Mouse (Mus musculus) monocyte, adult 5-6 weeks (primary cell): ENCODE measurements around the gene Cfap43. TPM values are rescaled to one million over a fixed set of nuclear protein-coding genes. Genes with fewer than 3 reads are reported as not detected.
A peak's percentile ranks its signal among the peaks of the same experiment; 100 is the strongest.

ENCODE experiments used
- ATAC-seq: fragments of 153-309, 156-312 bp; replicated peaks from 2 replicates; pipeline ENCODE4 v1.8.0; 2017; ENCODE audit warnings: mild to moderate bottlenecking; ENCODE audit not compliant: low TSS enrichment, insufficient number of reproducible peaks, severe bottlenecking, poor library complexity, low FRiP score
- total RNA-seq: library from RNA; stranded (forward); fragments of 200-1000, 200-491, 200-594 nt; gene quantifications from 3 replicates; pipeline ENCODE4 v1.2.3, GENCODE M21; 2017

Cfap43 gene
- 0.19 to 1.3 TPM (median 0.19 TPM) in 3 replicates for total RNA-seq

GRCm38 (mm10) chr19:47919126-47919965 is at the start of gene Cfap43, which contains the start of gene Itprip:
Gene Cfap43, minus strand, starts transcription at chr19:47919287.
Gene Itprip, minus strand, starts transcription at chr19:47919299.
- peak; percentile 80 for ATAC-seq

GRCm38 (mm10) chr19:47958181-47958580 is 39.1 kb upstream of the Cfap43 start:
- ATAC-seq: no peak

DNA sequence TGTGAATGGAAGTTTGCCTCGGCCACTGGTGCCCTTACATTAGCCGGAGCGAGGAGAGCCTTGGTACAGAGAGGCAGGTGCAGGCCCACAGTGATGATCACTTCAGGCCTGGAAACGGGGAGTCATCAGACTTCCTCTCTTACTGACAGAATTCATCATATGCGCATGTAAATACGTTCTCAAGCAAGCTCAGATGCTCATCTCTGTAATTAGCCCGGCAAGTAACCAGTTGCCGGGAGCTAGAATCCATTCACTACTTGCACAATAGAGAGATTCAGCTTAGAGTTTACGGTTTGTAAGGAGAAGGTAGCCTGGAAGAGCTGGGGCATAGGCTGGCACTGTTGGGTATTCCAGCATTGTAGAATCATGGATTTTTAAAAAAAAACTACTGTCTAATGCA is 34.1 kb upstream of the Cfap43 start:
- no peak for ATAC-seq

DNA sequence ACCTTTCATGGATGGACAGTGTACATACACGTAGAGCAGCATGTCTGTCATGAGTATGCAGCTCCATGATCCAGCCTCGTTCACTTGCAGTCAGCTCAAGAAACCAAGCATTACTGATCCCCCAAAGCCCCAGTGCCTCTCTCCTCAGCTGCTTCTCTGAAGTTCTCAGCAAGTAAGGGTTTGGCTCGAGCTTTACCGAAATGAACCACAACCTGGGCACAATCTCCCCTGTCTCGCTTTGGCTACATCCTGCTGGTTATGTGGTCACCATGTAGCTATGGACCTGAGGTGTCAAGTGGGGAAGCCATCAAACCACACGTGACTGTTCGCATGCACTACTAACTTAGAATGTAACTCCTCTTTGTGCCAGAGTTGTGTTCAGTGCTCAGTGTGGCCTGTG is 31.9 kb upstream of the Cfap43 start:
- no peak for ATAC-seq

DNA sequence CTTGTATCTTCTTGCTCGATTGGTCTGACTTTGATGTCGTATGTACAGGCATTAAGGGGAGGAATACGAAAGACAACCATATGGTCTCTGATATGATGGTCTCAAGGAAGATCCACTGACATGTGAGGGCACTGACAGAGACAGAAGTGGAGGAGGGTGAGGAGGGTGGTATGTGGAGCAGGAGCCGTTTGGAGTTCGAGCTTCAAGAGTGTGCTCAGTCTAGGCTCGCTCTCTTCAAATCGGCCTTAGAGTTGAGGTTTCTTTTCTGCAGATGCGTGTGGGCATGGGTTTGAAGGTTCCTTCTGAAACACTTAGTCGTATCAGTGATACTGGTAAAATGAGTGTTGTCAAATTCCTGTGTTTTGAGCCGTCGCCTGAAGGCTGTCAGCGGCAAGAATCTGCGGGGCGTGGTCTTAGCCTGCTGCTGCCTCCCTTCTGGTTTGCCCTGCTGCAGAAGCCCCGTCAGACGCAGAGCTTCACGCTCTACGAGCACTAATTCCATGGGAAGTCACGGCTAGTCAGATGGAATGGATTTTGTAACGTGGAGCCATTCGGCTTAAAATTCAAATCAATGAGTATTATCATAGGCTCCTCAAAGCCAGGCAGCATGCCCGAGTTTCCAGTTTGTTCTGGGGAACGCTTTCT is 27.9 kb upstream of the Cfap43 start:
- no peak for ATAC-seq

DNA sequence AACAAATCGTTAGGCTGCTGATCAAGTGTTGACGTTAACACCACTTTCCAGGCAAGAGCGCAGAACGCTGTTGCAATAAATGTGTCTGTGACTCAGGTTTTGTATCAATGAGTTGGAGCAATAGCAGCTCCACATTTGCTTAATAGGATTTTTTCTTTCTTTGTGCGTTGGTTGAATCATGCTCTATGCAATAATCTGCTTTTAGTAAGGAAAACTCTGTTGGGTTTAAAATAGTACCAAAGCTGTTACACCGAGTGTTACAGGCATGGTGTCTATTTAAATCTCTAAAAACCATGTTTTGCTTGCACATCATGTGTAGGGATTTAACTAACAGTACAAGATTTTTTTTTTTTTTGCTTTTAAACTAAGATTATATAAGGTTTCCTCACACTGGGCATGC is 20.3 kb upstream of the Cfap43 start:
- no peak for ATAC-seq

DNA sequence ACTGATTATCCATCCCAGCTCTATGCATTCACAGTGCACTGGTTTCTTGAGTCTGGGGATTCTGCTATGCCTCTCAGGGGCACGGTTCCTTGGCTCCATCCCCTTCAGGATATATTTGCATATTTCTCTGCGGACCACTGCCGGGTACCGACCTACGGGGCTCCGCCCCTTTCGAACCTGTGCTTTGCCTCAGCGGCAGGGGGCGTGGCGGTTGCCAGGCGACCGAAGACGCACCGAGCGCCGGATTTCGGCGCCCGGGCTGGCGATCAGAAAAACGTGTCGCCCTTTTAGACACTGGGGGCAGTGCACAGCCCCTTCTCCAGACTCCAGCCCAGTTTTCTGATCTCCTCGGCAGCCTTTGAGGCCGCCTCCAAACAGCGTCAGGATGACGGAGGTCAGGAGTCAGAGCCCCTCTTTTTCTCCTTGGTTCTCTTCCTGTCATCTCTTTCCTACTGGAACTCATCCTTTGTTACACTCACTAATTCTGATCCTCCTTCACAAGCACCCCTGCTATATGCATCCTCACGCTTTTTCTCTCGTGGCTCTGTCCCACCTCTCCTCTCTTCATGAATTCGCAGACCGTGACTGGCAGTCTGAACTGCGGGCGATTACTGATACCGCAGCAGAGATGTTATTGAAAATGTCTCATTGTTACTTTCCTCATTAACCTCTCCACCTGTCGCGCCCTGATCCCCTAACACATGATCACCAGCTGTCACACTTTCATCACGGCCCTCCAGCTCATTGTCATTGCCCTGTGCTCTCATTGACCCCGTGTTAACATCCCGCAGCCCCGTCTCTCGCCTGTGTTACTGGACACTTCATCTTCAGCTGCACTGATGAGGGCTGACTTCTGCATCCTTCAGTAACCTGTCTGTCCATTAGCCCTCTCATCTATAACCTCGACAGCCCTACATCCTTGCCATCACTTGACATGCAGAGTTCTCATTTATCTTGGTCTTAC is 18.6 kb upstream of the Cfap43 start, which contains the start of gene Cfap58:
Gene Cfap58 (plus strand): TSS at position 233 of the 964 bp plus-strand sequence.
- peak; percentile 52 for ATAC-seq

DNA sequence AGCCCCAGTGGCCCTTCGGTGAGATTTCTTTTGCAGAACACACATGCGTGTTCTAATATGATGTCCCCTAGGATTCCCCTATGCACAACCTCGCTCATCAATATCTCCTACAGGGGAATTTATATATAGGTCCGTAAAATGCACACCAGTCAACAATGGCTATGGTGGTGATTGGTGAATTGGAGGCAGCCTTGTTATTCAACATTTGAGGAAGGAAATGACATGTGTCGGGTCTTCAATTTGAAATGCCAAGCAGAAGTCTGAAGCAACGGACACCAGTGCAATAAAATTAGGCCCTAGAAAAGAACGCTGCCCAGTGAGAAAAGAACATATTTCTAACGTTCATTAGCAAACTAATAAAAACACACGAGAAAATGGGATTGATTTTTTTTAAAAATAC is 17.9 kb upstream of the Cfap43 start:
- peak; percentile 48 for ATAC-seq

- peak; percentile 46 for ATAC-seq
Measured at GRCm38 (mm10) chr19:47936490-47936889, 17.4 kb upstream of the Cfap43 start.

DNA sequence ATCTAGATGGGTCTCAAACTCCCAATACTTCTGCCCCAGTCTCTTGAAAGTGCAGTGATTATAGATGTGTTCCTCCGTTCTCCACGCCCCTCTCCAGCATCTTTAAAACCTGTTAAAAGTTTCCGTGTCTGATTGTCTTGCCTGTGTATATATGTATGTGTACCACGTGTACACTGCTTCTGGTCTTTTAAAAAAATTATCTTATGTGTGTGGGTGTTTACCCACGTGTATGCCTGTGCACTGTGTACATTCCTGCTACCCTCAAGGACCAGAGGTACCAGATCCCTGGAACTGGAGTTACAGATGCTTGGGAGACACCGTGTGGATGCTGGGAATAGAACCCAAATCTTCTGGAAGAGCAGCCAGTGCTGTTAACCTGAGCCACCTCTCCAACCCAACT is 16.4 kb upstream of the Cfap43 start:
- ATAC-seq: no peak

GRCm38 (mm10) chr19:47934636-47935238 is 15.7 kb upstream of the Cfap43 start:
- no peak for ATAC-seq

DNA sequence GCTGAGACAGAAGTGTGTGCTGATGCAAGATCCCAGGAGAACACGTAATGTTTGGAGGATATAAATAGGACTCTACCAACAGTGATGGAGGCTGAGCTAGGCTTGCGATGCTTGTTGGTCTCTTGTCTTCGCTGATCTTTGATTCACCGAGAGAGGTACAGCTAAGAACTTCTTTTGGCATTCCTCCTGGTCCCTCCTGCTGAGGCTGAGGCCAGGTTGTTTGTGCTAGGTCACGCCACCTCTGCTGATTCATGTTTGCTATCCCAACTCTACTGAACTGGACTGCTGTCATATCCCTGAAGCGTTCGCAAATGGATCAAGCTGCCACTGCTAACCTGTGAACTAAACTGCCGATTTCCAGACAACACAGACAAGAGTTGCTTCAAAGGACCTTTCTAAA is 15.1 kb upstream of the Cfap43 start:
- ATAC-seq: no peak

- ATAC-seq: peak; percentile 62; the same call in 1 of the 2 replicates
Measured at GRCm38 (mm10) chr19:47931982-47932638, 13.0 kb upstream of the Cfap43 start.

GRCm38 (mm10) chr19:47929043-47929442 is 10.0 kb upstream of the Cfap43 start:
- no peak for ATAC-seq

DNA sequence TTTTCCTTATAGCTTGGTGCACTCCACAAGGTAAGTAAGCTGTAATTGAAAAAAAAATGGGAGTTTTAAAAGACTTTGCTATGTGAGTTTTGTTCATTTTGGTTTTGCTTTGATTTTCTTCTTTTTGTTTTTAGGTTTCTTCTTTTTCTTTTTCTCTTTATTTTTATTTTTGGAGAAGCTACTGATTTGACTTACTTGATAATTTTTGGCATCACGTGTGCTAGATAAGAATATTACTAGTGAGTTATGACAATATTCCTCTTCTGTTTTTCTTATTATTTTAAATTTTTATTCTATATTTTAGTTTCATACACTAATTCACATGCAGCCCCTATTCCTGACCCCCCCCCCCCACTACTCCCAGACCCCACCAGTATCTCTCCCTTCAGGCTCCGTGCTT is 7.9 kb upstream of the Cfap43 start:
- no peak for ATAC-seq

DNA sequence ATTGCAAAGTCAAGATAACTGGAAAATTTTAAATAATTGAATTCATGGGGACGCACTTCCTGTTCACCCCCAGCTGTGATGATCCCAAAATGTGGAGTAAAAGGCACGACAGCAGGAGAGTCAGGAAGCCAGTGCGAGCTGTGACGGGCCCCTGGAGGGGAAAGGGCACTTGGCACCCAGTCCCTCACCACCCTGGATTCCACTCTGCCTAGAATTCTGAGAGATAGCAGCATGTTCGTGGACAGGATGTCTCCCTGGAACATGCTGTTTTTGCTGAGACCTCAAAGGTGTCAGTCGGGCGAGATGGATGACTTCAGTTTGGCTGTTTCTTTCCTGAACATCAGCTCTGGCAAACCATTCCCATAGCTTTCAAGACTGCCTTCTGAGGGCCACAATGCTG is 6.7 kb upstream of the Cfap43 start:
- ATAC-seq: no peak

DNA sequence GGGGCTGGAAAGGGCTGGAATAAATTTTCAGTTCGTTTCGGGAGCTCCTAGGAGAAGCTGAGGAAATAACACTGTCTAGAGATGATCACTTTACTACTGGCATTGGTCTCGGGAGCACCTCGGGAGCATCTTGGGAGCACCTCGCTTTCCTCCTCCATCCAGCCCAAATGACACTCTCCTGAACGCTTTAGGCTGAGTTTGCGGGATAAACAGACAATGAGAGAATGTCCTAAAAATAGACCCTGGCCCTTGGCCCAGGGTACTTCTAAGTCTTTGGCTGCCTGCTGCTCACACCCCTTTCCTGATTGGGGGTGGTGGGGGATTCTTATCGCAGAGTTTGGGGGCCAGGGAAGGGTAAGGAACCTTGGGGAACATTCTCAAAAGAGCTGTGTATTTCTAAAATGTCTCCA is 884 bp upstream of the Cfap43 start:
- no peak for ATAC-seq

DNA sequence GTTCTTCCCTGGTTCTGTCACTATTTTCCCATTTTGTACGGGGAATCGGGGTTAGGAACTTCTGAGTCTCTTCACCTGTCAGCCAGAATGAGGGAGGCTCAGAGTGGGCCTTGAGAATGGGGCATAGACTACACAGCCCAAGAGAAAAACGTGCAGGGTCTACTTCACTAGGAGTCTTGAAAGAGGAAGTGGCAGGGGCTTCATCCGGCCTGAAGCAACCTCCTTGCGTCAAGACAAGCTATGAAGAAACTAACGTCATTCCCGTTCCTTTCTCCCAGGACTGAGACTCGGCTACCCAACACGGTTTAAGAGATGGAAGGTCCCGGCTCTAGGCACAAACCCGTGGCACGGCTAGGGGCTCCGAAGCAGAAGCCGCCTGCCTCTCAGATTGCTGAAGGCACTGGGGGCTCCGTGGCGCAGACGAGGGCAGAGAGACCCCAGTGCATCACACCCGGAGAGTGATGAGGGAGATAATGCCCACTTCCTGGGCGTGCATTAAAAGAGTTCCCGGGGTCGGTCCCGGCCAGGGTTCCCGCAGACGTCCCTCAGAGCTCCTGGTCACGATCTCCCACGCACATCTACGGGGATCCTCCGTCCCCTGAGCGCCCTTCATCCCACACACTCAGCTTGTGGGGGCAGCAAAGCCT is 509 bp downstream of the Cfap43 start:
- ATAC-seq: peak; percentile 16
